Mouse (Mus musculus) hindlimb bud, embryonic 11.5 days (tissue): ENCODE measurements around the gene Pomp.
"Not testable (repeated sequence)": the region's sequence is repeated elsewhere in the genome, so short reads cannot be mapped to it uniquely, and the experiment has no call there.

ENCODE experiments used
- DNase-seq: peaks from one replicate; pipeline ENCODE4 v3.0.0-alpha.2; 2012; ENCODE audit warnings: low read depth, low spot score; ENCODE audit errors: extremely low spot score

The Pomp gene

DNA sequence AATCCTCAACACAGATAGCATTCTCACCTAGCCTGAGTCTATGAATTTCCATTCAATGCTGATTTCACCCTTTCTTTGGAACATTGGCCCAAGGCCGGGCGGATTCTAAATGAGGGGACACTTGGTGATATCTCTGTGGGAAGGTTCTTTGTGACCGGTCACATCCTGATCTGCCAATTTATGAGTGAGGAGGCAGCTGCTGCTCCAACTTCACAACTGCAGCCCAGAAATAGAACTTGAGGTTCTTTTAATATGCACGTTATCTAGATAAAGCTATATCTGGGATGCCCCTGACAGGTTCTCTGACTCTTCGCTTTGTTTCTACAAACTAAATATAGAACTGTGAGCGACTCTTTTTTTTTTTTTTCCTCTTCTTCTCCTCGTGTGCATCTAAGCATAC lies 10.1 kb upstream of the Pomp start:
- no peak for DNase-seq

DNA sequence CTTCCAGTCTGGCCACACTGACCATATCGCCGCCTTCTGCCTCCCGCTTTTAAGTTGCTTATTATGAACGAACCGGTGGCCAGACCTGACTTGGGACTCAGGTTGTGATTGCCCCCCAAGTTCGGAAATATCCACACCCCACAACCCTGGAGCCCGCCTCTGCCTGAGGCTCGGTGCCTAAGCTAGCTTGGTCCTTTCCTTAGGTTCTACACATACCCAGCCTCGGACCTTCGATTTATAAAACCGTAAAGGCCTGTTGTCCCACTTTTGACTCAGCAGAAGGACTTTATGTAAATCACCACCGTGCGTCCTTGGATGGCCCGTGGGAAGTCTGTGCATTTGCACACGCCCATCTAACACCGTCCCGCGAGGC lies 199 bp upstream of the Pomp start:
- no peak for DNase-seq

DNA sequence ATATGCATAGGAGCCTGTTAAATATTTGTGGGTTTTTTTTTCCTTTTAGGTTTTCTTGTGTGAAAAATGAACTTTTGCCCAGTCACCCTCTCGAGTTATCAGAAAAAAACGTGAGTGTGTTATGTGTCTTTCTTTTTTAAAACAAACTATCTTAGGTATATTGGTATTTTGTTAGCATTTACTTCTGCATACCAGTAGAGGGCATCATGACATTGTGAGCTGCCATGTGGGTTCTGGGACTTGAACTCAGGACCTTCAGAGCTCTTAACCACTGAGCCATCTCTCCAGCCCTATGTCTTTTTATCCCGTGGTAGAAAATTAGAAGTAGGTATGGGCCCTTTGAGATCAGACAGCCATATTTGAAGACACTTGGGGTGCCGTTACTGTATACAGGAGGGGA lies 8.4 kb downstream of the Pomp start:
- no peak for DNase-seq

DNA sequence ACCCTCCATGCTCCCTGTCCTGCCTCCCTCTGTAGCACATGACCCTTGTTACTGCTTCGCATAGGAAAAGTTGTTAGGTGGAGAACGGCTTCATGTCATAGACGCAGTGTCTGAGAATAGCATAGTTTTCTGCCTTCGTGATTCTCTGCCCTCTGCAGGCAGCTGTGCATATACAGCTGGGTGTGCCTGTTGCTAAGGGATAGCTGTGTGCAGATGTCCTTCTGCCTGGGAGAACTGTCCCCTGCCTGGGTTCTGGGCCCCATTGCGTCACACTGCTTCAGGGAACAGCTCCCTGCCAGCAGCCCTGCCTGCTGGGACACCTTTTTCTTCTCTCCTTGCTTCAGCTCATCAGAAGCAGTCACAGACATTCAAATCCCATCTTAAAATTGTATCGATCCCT lies 9.3 kb downstream of the Pomp start:
- DNase-seq: no peak

DNA sequence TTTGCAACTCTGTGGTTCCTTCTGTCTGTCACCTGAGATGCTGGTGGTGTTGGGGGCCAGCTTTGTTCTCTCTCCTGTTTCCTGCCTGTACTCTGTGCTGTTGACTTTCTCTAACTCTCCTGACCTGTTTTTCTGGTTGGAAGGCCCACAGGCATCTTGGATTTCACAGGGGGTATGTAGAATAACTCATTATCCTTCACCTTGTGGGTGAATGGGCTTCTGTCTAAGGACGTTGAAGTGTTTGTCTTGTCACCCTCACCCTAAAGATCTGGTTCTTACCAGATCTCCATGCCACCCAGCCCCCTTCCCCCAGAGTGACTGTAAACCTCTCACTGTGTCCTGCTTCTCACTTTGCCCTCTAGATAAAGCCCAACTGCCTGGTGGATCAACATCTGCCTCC lies 10.0 kb downstream of the Pomp start:
- DNase-seq: no peak

DNA sequence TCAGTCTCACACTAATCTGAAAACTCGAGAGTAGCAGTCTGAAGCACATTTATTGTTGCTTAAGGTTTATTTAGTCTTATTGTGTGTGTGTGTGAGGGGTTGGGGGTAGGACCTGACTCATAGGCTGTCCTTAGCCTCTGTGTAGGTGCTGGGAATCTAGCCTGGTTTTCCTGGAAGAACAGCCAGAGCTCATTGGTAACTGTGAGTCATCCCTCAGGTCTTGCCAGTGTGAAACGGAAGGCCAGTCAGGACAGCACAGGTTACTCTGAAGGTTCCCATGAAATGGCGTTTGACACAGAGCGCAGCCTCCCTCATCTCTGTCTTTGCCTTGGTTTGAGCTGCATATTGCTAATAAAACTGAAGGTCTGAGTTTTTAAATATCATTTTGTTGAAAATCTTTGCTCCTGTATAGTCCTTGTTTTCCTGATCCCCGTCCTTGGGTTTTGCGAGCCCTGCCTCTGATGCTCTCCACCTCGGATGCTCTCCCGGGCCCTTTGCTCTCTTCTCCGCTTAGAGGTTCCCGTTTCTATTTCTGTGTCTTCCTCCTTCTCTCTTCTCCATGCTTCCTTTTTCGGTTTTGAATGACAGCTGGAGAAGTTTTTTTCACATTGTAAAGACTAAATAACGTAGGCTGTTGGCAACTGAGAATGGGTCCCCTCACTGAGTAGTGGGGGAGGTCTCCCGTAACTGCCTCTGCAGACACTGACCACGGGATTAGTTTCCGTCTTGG lies 11.0 kb downstream of the Pomp start:
- DNase-seq: no peak

DNA sequence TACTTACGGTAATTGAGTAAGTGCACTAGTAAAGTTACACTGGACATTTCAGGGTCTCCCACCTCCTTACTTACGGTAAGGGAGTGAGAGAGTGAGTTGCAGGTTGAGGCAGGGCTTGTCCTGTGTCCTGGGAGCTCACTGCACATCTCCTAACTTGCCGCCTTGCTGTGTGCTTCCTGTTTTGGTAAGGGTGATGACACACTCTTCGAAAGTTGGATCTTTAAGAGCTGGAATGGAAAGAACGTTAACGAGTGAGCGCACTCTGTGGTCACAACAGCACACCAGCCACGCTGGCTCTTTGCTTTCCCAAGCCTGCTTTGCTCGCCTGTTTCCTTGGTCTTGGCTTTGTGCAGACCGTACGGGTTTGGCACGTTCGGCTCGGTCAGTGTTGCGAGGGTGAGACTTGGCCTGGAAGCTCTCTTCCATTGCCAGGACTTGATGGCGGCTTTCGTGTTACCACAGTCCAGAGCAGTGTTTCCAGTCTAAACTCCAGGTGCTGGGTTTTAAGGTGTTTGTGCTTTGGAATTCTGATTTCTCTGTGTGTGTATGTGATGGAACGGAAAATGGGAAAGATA lies 14.3 kb downstream of the Pomp start:
- DNase-seq: no peak

DNA sequence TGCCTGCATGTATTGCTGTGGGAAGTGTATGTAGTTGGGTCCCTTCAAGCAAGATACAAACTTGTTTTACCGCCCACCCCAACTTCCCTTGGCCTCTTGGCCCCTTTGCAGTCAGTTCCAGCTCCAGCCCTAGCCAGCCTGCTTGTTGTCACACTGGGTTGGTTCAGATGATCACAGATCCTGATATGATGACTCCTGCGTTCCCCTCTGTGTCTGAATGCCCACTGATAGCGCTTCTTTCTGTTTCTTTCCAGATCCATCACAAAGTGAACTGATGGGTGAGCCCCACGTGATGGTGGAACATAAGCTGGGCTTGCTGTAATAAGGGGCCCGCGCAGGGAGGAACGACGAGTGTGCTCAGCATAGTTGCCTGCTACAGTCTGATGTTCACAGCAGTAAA lies 14.9 kb downstream of the Pomp start:
- DNase-seq: no peak

DNA sequence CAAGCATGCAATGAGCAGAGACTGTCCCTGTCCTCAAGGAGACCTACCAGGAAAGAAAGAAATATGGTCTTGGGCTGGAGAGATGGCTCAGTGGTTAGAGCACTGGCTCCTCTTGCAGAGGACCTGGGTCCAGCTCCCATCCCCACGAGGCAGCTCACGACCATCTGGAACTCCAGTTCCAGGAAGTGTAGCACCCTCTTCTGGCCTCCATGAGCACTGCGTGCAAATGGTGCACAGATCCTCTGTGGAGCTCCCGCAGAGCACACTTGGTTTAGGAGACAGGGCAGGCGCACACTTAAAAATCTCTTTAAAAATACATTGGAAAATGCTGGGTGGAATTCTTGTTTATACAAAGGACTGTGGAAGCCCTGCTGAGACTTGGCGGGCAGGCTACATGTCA lies 17.3 kb downstream of the Pomp start:
- DNase-seq: no peak

DNA sequence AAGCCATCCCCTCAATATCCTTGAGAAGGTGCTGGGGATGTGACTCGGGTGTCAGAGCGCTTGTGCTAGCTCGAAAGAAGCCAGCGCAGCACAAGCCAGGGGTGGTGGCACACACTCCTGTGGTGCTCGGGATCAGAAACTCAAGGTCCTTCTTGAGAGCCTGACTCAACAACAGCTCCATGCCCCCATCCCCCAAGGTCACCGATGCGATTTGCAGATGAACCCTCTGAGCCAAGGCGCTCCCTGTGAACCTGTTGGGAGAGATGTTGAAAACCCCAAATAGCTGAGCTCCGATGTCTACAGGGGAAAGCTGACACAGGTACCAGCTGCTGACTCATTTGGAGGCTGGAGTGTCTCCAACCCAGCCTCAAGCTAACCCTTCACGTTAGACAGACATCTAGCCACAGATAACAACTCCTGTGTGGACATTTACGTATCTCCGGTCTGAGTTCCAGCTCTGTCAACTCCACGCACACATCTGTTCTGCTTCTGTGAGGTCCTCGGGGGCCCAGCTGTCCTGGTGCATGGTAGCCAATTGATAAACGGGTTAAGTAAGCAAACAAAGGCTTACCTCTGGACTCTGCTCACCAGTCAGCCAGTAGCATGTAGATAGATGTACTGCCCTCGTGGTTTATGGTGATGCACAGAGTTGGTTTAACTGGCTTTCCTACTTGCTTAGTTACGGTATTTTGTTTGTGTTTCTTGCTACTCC lies 19.9 kb downstream of the Pomp start:
- DNase-seq: no peak

DNA sequence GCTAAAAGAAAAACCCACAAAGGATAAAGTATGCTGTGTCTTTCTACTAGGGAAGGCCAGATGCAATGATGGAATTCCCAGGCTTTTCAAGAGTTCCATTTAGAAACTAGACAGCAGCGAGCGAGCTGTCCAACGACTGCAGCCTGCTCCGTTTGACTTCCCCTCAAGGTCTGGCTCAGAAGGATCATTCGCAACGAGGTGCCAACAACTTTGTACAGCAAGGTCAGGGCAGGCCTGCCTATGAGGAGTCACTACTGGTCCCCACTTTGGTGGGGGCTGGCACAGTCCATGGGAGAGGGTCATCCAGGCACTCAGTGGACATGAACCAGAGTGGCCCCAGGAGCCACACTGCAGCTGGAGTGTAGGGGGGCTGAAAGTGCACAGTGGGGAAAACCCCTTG lies 23.3 kb downstream of the Pomp start:
- no peak for DNase-seq

DNA sequence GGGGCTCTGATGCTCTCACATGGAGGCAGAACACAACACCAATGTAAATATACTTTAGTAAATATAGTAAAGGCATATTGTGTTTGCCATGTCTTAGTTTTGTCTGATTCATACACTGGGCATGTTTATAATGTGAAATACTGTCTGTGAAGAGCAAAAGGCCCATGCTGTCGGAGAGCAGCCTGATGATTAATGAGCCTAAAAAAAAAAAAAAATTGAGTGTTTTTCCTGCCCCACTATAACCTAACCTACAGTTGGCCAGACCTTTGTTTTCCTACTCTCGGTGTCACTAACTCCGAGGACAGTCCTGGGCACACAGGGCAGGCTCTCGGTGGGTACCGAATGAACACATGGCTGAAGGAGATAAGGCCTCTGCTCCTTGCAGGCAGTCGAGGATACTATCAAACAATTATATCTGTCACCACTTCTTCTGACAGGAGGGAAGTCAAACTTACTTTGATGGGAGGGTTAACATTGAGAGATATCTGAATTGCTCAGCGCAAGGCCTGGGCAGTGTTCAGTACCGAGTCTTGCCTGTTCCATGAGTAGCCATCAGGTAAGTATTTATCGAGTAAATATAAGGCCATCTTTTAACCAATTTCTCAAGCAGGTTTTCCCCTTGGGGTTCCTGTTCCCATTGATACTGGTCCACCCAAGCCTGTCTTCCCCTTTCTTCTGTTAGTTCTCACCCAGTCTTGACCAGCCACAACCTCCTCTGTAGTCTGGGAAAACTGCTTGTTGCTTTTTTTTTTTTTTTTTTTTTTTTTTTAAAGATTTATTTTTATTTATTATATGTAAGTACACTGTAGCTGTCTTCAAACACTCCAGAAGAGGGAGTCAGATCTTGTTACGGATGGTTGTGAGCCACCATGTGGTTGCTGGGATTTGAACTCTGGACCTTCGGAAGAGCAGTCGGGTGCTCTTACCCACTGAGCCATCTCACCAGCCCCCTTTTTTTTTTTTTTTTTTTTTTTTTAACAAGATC lies 28.3 kb downstream of the Pomp start:
- no peak for DNase-seq

DNA sequence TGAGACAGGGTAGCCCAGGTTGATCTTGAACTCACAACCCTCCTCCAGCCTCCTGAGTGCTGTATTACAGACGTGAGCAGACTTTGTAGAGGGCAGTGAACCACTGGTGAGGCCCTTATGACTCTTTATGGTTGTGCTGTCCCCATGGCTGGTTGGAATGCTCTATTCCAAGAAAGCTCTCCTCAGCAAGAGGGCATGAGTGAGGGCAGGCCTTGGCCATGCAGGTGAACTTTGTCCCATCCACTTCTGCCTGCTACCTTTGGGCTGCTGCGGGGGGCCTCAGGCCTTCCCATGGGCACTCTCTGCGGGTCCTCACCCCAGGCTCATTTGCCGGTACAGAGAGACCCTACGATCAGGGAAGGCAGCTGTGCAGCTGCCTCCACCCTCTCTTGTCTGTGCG lies 32.5 kb downstream of the Pomp start:
- no peak for DNase-seq

DNA sequence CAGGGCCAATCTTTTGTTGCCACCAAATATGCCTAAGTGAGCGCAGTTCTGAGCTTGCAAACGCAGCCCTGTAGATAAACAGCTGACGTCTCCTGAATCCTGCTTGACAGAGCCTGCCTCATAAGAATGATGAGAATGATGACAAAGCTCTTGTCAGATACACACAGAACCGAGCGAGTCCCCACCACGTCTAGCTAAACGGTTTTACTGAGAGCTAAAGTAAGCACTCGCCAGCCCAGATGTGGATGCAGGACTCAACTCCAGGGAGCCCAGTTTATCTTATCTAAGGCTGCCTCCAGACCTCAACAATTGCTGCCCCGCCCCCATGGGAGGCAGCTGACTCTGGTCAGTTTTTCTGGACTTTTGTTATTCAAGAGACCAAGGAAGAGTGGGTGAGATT lies 32.9 kb downstream of the Pomp start:
- no peak for DNase-seq

DNA sequence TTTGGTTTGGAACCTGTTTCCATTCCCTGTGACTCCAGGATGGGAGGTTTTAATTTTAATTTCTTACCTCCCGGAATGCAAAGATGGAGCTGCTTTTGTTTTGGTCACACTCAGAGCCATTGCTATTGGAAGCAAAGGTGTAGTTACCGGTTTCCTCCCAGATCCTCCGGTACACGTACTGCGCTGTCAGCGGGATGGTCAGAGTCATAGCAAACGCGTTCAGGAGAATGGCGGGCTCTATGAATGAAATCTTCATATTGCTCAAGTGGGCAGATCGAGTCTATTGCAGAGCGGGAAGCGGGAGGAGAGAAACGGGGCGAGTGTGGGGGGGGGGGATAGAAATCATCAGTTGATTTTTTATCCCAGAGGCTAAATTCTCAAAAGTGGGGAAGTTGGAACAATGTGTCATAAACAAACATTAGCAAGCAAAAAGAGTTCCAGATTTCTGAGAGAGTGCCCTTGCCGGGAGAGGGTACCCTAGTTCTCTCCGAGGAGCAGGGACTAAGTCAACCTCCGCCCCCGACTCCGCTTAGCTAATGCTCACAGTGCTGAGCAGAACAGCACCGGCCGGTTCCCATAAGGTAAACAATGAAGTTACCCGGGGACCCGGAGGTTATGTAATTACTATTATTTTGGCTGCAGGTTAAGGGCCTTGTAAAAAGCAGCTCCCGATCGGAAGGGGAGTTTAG lies 33.6 kb downstream of the Pomp start:
- DNase-seq: no peak

DNA sequence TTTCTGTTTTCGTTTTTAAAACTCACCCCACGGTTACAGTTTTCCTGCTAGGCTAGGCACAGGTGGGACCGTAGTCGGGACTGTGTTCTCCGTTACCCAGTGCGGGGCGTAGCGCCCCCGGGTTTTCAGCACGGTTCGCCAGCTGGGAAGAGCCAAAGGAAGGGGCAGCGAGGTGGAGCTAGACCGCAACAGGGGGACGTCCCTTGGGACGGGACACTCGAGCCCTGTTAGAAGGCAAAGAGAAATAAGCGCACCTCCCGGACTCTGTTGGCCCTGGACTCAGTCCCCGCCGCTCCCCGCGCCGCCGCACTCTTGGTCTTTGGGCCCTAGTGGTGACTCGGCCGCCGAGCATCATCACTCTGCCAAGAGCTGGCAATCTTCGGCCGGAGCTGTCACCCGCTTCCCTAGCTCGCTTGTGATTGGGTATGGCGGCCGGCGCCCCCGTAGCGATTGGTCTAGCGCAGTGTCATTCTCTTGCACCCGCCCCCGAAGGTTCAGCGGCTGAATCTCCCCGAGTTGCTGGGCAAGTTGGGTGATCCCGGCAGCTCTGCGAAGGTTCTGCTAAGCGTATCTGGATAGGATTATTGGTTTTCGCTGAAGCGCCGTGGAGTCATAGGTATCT lies 34.3 kb downstream of the Pomp start, which contains the start of gene Slc46a3:
Gene Slc46a3, minus strand, starts transcription at position 361 of the 622 bp plus-strand sequence.
- peak; percentile 50 for DNase-seq

DNA sequence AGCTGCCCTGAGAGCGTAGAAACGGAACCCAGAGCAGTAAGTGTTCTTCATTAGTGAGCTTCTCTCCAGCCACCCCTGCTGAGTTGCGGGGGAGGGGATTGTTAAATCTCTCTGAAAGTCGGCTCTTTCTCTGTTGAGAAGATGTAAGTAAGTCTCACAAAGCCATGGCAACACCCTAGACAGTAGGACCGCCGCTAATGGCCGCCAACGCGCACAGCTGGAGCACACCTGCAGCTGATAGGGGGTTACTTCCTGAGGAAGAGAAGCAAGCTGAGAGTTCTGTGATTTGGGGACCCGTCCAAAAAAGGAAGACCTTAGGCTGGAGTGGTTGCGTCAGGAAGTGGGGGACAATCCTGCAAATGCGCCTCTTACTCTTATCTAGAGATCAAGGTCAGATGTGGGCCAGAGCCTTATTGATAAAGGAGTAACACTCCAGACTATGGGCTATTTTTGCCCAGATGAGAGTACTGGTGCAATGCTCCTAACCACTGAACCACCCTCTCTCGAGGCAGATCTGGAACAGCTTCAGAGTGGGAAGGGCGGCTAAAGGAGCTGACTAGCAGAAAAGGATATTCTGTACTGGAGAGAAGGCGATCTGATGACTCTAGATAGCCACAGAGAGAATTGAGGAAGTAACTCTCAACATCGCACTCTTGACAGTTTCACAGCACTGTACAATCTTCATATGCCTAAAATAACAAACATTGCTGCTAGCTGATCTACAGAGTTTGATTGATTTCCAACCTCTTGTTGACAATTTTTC lies 35.4 kb downstream of the Pomp start:
- no peak for DNase-seq

DNA sequence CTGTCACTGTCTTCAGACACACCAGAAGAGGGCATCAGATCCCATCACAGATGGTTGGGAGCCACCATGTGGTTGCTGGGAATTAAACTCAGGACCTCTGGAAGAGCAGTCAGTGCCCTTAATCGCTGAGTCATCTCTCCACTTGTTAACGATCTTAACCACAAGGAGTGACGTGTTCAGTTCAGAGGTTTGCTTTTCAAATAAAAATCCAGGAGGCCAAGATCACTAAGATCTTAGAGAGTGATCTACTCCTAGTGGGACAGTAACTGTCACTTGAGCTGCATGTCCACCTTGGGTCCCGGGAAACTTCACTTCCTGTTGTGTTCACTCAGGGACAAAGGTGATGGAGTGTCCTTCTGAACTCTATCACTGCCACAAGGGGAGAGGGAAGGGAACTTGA lies 36.2 kb downstream of the Pomp start:
- not testable (repeated sequence) for DNase-seq

DNA sequence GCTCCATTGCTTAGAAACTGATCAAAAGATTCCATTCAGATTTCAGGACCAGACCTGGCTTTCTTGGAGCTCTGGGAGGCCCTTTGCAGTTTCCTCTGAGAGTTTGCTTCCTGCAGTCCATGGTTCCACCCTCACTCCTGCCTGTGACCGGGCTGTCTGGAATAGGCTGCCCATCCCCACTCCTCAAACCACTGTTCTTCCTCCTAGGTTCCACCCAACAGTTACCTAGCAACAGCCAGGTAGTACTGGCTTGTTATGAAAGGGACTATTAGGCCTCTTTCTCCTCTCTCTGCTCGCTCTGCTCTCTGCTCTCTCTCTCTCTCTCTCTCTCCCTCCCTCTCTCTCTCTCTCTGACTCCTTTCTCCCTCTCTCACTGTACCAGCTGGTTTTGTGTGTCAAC lies 38.0 kb downstream of the Pomp start:
- no peak for DNase-seq
